Mouse (Mus musculus) olfactory bulb, adult 2 months (tissue): ENCODE data around the gene Ergic1. TPM values are rescaled to one million over a fixed set of nuclear protein-coding genes. Genes with fewer than 3 reads are reported as not detected.

Experiments
- H3K27ac ChIP-seq: fragments of 200-500 bp; 2 replicates; pipeline ENCODE4 v1.5.1; 2012; ENCODE audit warnings: low read depth, low read length; ENCODE audit not compliant: insufficient read depth
- H3K4me1 ChIP-seq: fragments of 200-500 bp; 2 replicates; pipeline ENCODE4 v1.6.1; 2012; ENCODE audit warnings: low read length; ENCODE audit not compliant: control insufficient read depth, insufficient read depth
- H3K4me3 ChIP-seq: fragments of 200-500 bp; 2 replicates; pipeline ENCODE4 v1.5.1; 2012; ENCODE audit warnings: mild to moderate bottlenecking, low read depth, low read length, moderate library complexity; ENCODE audit not compliant: insufficient read depth
- CTCF ChIP-seq: fragments of 200-500 bp; IDR thresholded peaks from 2 replicates; pipeline ENCODE4 v1.5.1; 2012; ENCODE audit warnings: low read depth, mild to moderate bottlenecking, low read length, moderate library complexity; ENCODE audit not compliant: insufficient read depth
- POLR2A ChIP-seq: fragments of 200-500 bp; IDR thresholded peaks from 2 replicates; pipeline ENCODE4 v1.6.1; 2012; ENCODE audit warnings: mild to moderate bottlenecking, low read depth, low read length, moderate library complexity; ENCODE audit not compliant: insufficient read depth
- WGBS: fragments of 180-500 bp; shearing (Covaris S2); methylation state at CpG from one replicate; pipeline ENCODE4 v1.1.7; 2018; 5-methylcytosine and 5-hydroxymethylcytosine counted together
- polyA plus RNA-seq: library from polyadenylated mRNA; stranded (reverse); fragments of >200 nt; gene quantifications from 2 replicates; pipeline ENCODE4 v1.2.4, GENCODE M21; 2012; ENCODE audit warnings: low replicate concordance; ENCODE audit not compliant: missing spikeins, insufficient read depth, insufficient read length

The Ergic1 gene
- polyA plus RNA-seq, 1 experiment = not detected

DNA sequence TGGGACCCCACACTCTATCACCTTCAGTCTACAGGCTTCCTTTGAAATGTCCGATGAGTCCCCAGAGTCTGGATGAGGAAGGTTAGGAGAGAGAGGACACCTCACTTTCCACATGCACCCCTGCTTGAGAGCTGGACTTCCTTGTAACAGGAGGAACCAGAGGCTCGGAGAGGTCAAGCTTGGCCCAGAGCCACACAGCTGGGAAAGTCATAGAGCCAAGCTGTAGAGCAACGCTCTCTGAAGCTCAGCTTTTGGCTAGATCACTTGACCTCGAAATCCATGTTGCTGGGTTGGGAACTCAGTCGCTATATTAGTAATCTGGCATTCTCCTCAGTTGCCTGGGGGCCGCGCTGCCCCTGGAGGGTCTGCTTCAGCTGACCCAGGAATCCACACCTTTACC is 15.5 kb downstream of the Ergic1 start:
- TF ChIP-seq CTCF = no peak
- TF ChIP-seq POLR2A = no peak
- WGBS = 72% methylated on average over 7 of the region's 7 CpGs
- Histone ChIP-seq H3K4me1 (peaks cover 44% of the 10 kb centered on the region), H3K27ac (0 out of 2 replicates have a peak overlapping the region, but pooled peaks have one; percentile 1), H3K4me3 (no peak overlapping the region)

GRCm38 (mm10) chr17:26577309-26577708 is 16.0 kb downstream of the Ergic1 start:
- peaks cover 47% of the 10 kb centered on the region for H3K4me1 ChIP-seq
- no peak overlapping the region for H3K27ac ChIP-seq
- 80% methylated on average over 11 of the region's 11 CpGs for WGBS
- no peak for TF ChIP-seq CTCF
- no peak for TF ChIP-seq POLR2A
- H3K4me3 ChIP-seq = no peak overlapping the region

DNA sequence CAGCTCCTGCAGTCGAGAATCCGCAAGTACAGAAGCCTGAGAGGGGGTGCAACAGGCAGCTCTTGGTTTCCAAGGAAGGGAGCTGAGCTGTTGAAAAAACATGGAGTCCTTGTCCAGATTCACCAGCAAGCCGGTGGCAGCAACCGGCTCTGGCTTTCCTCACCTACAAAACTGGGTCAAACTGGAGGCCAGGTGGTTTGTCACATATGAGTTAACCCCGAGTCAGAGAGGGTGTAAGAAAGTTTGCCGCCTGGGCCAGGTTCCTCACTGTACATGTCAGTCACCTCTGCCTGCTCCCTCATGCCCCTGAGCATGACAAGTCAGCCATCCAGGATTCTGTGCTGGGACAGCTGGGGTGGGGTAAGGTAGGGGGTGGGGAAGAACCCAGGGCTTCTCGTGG is 16.9 kb downstream of the Ergic1 start:
- no peak overlapping the region for H3K27ac ChIP-seq
- H3K4me1 ChIP-seq = peaks cover 52% of the 10 kb centered on the region

GRCm38 (mm10) chr17:26578771-26579170 is 17.5 kb downstream of the Ergic1 start:
- Histone ChIP-seq H3K4me1 (peaks cover 49% of the 10 kb centered on the region), H3K27ac (no peak overlapping the region), H3K4me3 (no peak overlapping the region)
- TF ChIP-seq CTCF (no peak), POLR2A (no peak)
- 95% methylated on average over 11 of the region's 11 CpGs for WGBS

More for the DNA sequence above, 16.9 kb downstream of the Ergic1 start:
- 74% methylated on average over 7 of the region's 7 CpGs for WGBS
- TF ChIP-seq POLR2A (no peak), CTCF (no peak)
- H3K4me3 ChIP-seq = no peak overlapping the region

GRCm38 (mm10) chr17:26579396-26579795 is 18.1 kb downstream of the Ergic1 start:
- Histone ChIP-seq H3K4me3 (no peak overlapping the region), H3K4me1 (peaks cover 51% of the 10 kb centered on the region), H3K27ac (no peak overlapping the region)
- TF ChIP-seq CTCF (no peak), POLR2A (no peak)
- 83% methylated on average over 6 of the region's 6 CpGs for WGBS

- 95% methylated on average over 3 of the region's 3 CpGs for WGBS
- H3K4me3 ChIP-seq = no peak overlapping the region
- TF ChIP-seq CTCF (no peak), POLR2A (no peak)
- no peak overlapping the region for H3K27ac ChIP-seq
- peaks cover 46% of the 10 kb centered on the region for H3K4me1 ChIP-seq
Observed at GRCm38 (mm10) chr17:26580873-26581401, 19.6 kb downstream of the Ergic1 start.

- no peak overlapping the region for H3K4me3 ChIP-seq
- TF ChIP-seq CTCF (no peak), POLR2A (no peak)
- peaks cover 32% of the 10 kb centered on the region for H3K4me1 ChIP-seq
- 61% methylated on average over 5 of the region's 5 CpGs for WGBS
- H3K27ac ChIP-seq = no peak overlapping the region
Observed at GRCm38 (mm10) chr17:26582297-26582696, 21.0 kb downstream of the Ergic1 start.

DNA sequence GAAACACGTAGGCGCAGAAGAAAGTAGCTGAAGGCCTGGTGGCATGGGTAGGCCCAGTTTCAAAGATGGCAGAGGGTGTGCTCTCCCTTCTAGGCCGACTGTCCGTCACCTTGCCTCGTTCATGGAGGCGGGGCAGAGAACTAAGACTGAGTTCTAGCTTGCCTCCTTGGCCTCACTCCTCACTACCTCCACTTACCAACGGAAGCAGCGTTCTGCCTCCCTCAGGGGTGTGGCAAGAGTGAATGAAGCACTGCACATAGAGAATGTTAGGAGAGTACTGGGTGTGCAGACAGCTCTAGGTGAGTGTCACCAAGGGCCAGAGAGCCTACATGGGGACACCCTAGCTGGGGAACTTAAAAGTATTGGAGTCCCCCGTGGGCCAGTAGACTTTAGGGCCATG is 21.8 kb downstream of the Ergic1 start:
- Histone ChIP-seq H3K4me1 (peaks cover 30% of the 10 kb centered on the region), H3K4me3 (no peak overlapping the region), H3K27ac (no peak overlapping the region)
- WGBS = 94% methylated on average over 9 of the region's 9 CpGs
- TF ChIP-seq CTCF (no peak), POLR2A (no peak)

GRCm38 (mm10) chr17:26583606-26584005 is 22.3 kb downstream of the Ergic1 start:
- 84% methylated on average over 6 of the region's 6 CpGs for WGBS
- TF ChIP-seq POLR2A (no peak), CTCF (no peak)
- H3K4me3 ChIP-seq = no peak overlapping the region
- no peak overlapping the region for H3K27ac ChIP-seq
- H3K4me1 ChIP-seq = peaks cover 30% of the 10 kb centered on the region

GRCm38 (mm10) chr17:26584063-26584462 is 22.8 kb downstream of the Ergic1 start:
- H3K4me3 ChIP-seq = no peak overlapping the region
- WGBS = 81% methylated on average over 4 of the region's 4 CpGs
- H3K27ac ChIP-seq = 0 out of 2 replicates have a peak overlapping the region, but pooled peaks have one; percentile 4
- H3K4me1 ChIP-seq = peaks cover 30% of the 10 kb centered on the region
- TF ChIP-seq CTCF (no peak), POLR2A (no peak)
